In the genomic region with DNA sequence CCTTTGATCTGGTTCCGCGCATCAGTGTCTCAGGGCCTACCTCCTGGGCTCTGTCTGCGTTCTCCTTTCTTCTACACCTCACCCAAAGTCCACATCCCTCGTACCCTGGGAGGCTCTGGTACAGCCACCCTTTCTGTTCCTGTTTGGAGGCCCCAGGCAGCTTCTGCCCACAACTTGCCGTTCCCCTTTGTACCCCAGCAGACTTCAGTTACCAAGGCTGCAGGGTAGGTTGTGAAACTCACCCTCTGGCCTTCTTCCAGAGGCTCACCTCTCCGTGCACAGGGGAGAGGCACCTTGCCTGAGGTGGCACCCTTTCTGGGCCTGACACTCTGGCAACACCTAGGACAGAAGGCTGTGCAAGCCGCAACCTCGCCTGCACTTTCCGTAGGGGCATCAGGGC, we compare ENCODE assay signal across 11 mouse cellular contexts. TPM values are rescaled to one million over a fixed set of nuclear protein-coding genes. Genes with fewer than 3 reads are reported as not detected.
DNase-seq lines count a peak whose midpoint lies in the region; ATAC-seq and TF ChIP-seq lines count a peak whose summit lies in the region.
"Had no signal": no experiment of that assay in that cellular context is flagged by ENCODE, and none has a peak within 500 bp of the region (broad histone marks: within the 10 kb centered on the region; RNA-seq: fewer than 3 reads in every experiment).

No protein-coding gene starts in this region.

- H3K4me3 ChIP-seq in G1E (ENCODE audit: low read depth, low read length), result peak overlapping the region; percentile 44; the same call in 1 of the 2 replicates
- H3K4me3 ChIP-seq in brown adipose tissue, adult 24 weeks (ENCODE audit: insufficient read depth, low read depth, low read length), result no peak overlapping the region
- no peak overlapping the region for H3K4me3 ChIP-seq in lung, adult 2 months (replicated peaks; ENCODE audit: extremely low read depth, low read depth, low read length)
- H3K4me3 ChIP-seq in forebrain, embryonic 12.5 days (replicated peaks), result no peak overlapping the region
- H3K4me3 ChIP-seq: embryonic facial prominence, embryonic 10.5 days had no signal

- no peak for TF ChIP-seq POLR2A in lung, adult 2 months (IDR thresholded peaks at IDR 0.05; ENCODE audit: borderline replicate concordance, extremely low read depth, low read depth, low read length)

- H3K4me1 ChIP-seq in G1E (ENCODE audit: insufficient read depth, low read depth, low read length), result peaks cover 94% of the 10 kb centered on the region
- peaks cover 8% of the 10 kb centered on the region; the same call in 1 of the 2 replicates for H3K4me1 ChIP-seq in brown adipose tissue, adult 24 weeks (ENCODE audit: control insufficient read depth, insufficient read depth, insufficient read length, low read length)
- H3K4me1 ChIP-seq in lung, adult 2 months (ENCODE audit: control insufficient read depth, insufficient read depth, low read length), result peaks cover 9% of the 10 kb centered on the region
- no peaks in the 10 kb centered on the region for H3K4me1 ChIP-seq in forebrain, embryonic 12.5 days

- no peak for ATAC-seq in G1E (ENCODE audit: extremely low read depth, insufficient number of reproducible peaks, low FRiP score, poor library complexity, severe bottlenecking)
- peak; percentile 11; the same call in 1 of the 2 replicates for ATAC-seq in neutrophil, adult 5-6 weeks (ENCODE audit: extremely low read depth, insufficient number of reproducible peaks, low FRiP score, poor library complexity, severe bottlenecking)
- no peak for ATAC-seq in forebrain, embryonic 12.5 days (ENCODE audit: low FRiP score)

- H3K27me3 ChIP-seq in G1E (ENCODE audit: insufficient read depth, low read length), result no peaks in the 10 kb centered on the region
- H3K27me3 ChIP-seq in forebrain, embryonic 12.5 days, result no peaks in the 10 kb centered on the region

- H3K36me3 ChIP-seq in G1E (replicated peaks), result peaks cover 92% of the 10 kb centered on the region
- no peaks in the 10 kb centered on the region for H3K36me3 ChIP-seq in forebrain, embryonic 12.5 days (replicated peaks)
- H3K36me3 ChIP-seq: embryonic facial prominence, embryonic 10.5 days had no signal

- H3K4me2 ChIP-seq in forebrain, embryonic 12.5 days, result no peak overlapping the region

- 64% methylated on average over 9 of the region's 9 CpGs for WGBS in lung, adult 2 months
- WGBS in forebrain, embryonic 12.5 days, result 88% methylated on average over 9 of the region's 9 CpGs

- no peak overlapping the region for H3K9ac ChIP-seq in forebrain, embryonic 12.5 days
- H3K9ac ChIP-seq: liver, embryonic 14.5 days had no signal

- DNase-seq in G1E (ENCODE audit: low spot score), result no peak
- DNase-seq in lung, adult 2 months, result peak; percentile 40
- no peak for DNase-seq in right cerebral cortex, postnatal 25 days
- no peak for DNase-seq in embryo, embryonic 9.5 days (ENCODE audit: extremely low spot score)
- DNase-seq: gastrocnemius, postnatal 36 days; kidney, postnatal 25 days had no signal

- H3K9me3 ChIP-seq in G1E (replicated peaks), result no peaks in the 10 kb centered on the region
- no peaks in the 10 kb centered on the region for H3K9me3 ChIP-seq in forebrain, embryonic 12.5 days
- H3K9me3 ChIP-seq: embryonic facial prominence, embryonic 10.5 days had no signal

- TF ChIP-seq CTCF in G1E (IDR thresholded peaks at IDR 0.05; ENCODE audit: low read depth, low read length), result no peak
- no peak for TF ChIP-seq CTCF in lung, adult 2 months (IDR thresholded peaks at IDR 0.05; ENCODE audit: insufficient read depth, low read length)

- peak overlapping the region; percentile 23; the same call in 1 of the 2 replicates for H3K27ac ChIP-seq in brown adipose tissue, adult 24 weeks (replicated peaks; ENCODE audit: low read depth, low read length)
- no peak overlapping the region for H3K27ac ChIP-seq in forebrain, embryonic 12.5 days
- H3K27ac ChIP-seq: embryonic facial prominence, embryonic 10.5 days; liver, embryonic 14.5 days had no signal

RNA-seq across cellular contexts. Expression of gene Trim14, which starts 19.8 kb away (rescaled TPM):
- total RNA-seq in G1E (2014; fragmentation: Nextera tagmentation) (13.0 and 18.7 TPM in 2 replicates), G1E (2017) (18.2 and 19.5 TPM in 2 replicates)
- polyA plus RNA-seq in G1E (2012), result 25.9 and 27.2 TPM in 2 replicates
- polyA plus RNA-seq in brown adipose tissue, adult 24 weeks (2012; ENCODE audit: insufficient read depth, insufficient read length, missing spikeins), result 3.3 and 3.5 TPM in 2 replicates
- polyA plus RNA-seq in lung, adult 2 months (2012; rRNA removed), result 14.6 and 24.7 TPM in 2 replicates
- 64.6 and 79.0 TPM in 2 replicates for total RNA-seq in neutrophil, adult 5-6 weeks (2017)
- 0.95 and 1.7 TPM in 2 replicates for polyA plus RNA-seq in forebrain, embryonic 12.5 days (2016; fragmentation: Nextera tagmentation; extraction: Ambion mirVana)

RNA-seq across cellular contexts. Expression of gene Coro2a, which starts 46.2 kb away (rescaled TPM):
- total RNA-seq in G1E (2014; fragmentation: Nextera tagmentation) (148 and 158 TPM in 2 replicates), G1E (2017) (79.5 and 79.6 TPM in 2 replicates)
- polyA plus RNA-seq in G1E (2012), result 480 and 501 TPM in 2 replicates
- polyA plus RNA-seq in brown adipose tissue, adult 24 weeks (2012; ENCODE audit: insufficient read depth, insufficient read length, missing spikeins), result 0.59 and 0.92 TPM in 2 replicates
- 9.1 and 17.2 TPM in 2 replicates for polyA plus RNA-seq in lung, adult 2 months (2012; rRNA removed)
- total RNA-seq in neutrophil, adult 5-6 weeks (2017), result 26.6 and 36.5 TPM in 2 replicates
- polyA plus RNA-seq in forebrain, embryonic 12.5 days (2016; fragmentation: Nextera tagmentation; extraction: Ambion mirVana), result 1.7 and 2.8 TPM in 2 replicates

Comparison
In these comparisons a context has a peak if more than half of its experiments do, and no peak if none do; other contexts are left out.
1. RNA of gene Coro2a, which starts 46.2 kb away (polyA plus RNA-seq): 480 to 501 TPM in G1E; 9.1 to 17.2 TPM in lung, adult 2 months, 1.7 to 2.8 TPM in forebrain, embryonic 12.5 days and 0.59 to 0.92 TPM in brown adipose tissue, adult 24 weeks; every median in the first group is over 10 times any median in the second.